Mouse (Mus musculus) stomach, embryonic 15.5 days (tissue): ENCODE data around the gene Paqr9. TPM values are rescaled to one million over a fixed set of nuclear protein-coding genes. Genes with fewer than 3 reads are reported as not detected.
"Not testable (repeated sequence)": the region's sequence is repeated elsewhere in the genome, so short reads cannot be mapped to it uniquely, and the experiment has no call there.

Source experiments
- ATAC-seq: fragments of 200-750 bp; cut with Nextera tagmentation; 2 replicates; pipeline ENCODE4 v1.8.0; 2017; ENCODE audit warnings: low read depth, moderate number of reproducible peaks, moderate TSS enrichment; ENCODE audit not compliant: insufficient read depth, low FRiP score
- H3K27ac ChIP-seq: fragments of 300-500 bp; sonication (generic); 2 replicates; pipeline ENCODE4 v1.5.1; 2015; ENCODE audit warnings: mild to moderate bottlenecking, inconsistent platforms
- H3K27me3 ChIP-seq: fragments of 300-500 bp; sonication (generic); replicated peaks from 2 replicates; pipeline ENCODE4 v1.6.1; 2015; ENCODE audit warnings: inconsistent platforms
- H3K36me3 ChIP-seq: fragments of 300-500 bp; sonication (generic); 2 replicates; pipeline ENCODE4 v1.6.1; 2015; ENCODE audit warnings: inconsistent platforms
- H3K4me1 ChIP-seq: fragments of 300-500 bp; sonication (generic); 2 replicates; pipeline ENCODE4 v1.6.1; 2015; ENCODE audit warnings: inconsistent platforms
- H3K4me2 ChIP-seq: fragments of 300-500 bp; sonication (generic); 2 replicates; pipeline ENCODE4 v1.6.1; 2015; ENCODE audit warnings: mild to moderate bottlenecking, inconsistent platforms
- H3K4me3 ChIP-seq: fragments of 300-500 bp; sonication (generic); replicated peaks from 2 replicates; pipeline ENCODE4 v1.5.1; 2015; ENCODE audit warnings: inconsistent platforms
- H3K9ac ChIP-seq: fragments of 300-500 bp; sonication (generic); 2 replicates; pipeline ENCODE4 v1.6.1; 2015; ENCODE audit warnings: inconsistent platforms
- H3K9me3 ChIP-seq: fragments of 300-500 bp; sonication (generic); 2 replicates; pipeline ENCODE4 v1.6.1; 2016; ENCODE audit warnings: inconsistent platforms
- WGBS: fragments of 180-500 bp; shearing (Covaris S2); methylation state at CpG from one replicate; pipeline ENCODE4 v1.1.7; 2015; 5-methylcytosine and 5-hydroxymethylcytosine counted together
- polyA plus RNA-seq: library from polyadenylated mRNA; unstranded; fragments of >200 nt; fragmentation: Nextera tagmentation; extraction: Ambion mirVana; gene quantifications from 2 replicates; pipeline ENCODE4 v1.2.1, GENCODE M21; 2015

Gene Paqr9
- 0.61 and 1.3 TPM in 2 replicates for polyA plus RNA-seq

DNA sequence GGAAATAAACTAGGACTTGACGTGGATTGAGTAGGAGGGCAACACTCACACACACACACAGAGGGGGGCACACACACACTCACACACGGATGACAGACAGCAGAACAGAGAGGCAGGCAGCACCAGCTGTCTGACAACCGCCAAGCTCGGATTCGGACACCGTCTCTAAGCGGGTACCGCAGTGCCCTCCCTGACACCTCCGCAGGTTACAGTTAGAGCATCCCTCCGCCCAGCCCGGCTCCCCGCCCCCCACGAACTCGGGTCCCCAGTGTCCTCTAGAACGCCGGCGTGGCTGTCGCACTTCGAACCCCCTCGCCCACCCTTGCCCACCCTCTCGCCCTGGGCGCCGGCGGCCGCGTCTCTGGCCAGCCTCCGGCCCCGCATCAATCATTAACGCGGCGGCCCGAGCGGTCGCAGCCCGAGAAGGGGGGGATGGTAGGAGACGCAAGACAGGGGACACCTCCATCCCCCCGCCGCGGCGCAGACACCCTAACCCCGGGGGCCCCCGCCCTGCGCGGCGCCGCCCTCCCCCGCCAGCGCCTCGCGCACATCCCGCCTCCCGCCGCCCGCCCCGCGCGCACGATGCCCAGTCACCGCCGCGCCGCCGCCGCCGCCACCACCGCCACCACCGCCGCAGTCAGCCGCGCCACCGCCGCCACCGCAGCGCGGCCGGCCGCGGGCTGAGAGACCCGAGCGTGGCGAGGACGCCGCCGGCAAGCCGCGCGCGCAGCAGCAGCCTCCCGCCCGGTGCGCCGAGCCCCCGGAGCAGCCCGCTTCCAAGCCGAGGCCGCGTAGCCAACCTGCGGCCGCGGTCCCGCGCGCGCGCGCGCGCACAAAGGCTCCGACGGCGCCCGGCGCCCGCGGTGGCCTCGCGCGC, at the start of gene Paqr9:
TSS of gene Paqr9 (plus strand) at position 599 of the 877 bp plus-strand sequence.
- peaks cover 12% of the 10 kb centered on the region for H3K4me1 ChIP-seq
- no peak within 1 kb of the TSS for H3K9ac ChIP-seq
- WGBS, result 1% methylated on average over 56 of the region's 118 CpGs
- H3K27ac ChIP-seq, result no peak within 1 kb of the TSS
- H3K4me2 ChIP-seq, result peak within 1 kb of the TSS; percentile 98
- H3K9me3 ChIP-seq, result no peaks in the 10 kb centered on the region
- ATAC-seq, result peak; percentile 66; the same call in 1 of the 2 replicates
- H3K27me3 ChIP-seq, result peaks cover 64% of the 10 kb centered on the region
- no peaks in the 10 kb centered on the region for H3K36me3 ChIP-seq
- peak within 1 kb of the TSS; percentile 57 for H3K4me3 ChIP-seq

DNA sequence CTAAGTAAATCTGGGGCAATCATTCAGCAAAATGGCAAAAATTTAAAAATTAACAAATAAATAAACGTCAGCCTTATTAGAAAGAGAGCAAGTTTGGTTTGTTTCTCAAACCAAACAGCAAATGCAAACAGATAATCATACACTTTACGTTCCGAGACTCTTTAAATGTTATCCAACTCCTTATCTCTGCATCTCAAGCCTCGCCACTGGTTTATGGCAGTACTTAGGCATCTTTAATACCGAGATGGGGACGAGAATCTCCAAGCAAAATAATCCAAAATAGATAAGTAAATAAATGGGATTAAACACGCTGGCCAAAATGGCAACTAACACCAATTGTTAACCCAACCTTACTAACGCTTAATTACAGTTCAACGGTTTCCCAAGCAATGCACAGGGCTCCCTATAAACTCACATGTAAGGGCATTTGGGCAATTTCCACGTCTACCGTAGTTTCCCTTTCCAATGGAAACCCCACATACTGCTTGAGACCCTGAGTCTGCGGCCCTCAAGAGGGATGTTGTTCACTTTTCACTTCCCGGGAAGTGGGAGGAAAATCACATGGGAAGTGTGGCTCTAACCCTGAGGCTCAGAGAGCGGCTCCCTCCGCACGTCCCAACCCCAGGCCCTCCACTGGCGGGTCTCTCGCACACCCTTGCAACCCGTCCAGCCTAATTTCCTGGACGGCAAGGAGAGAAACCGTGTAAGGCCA, 48.6 kb upstream of the Paqr9 start:
- H3K9me3 ChIP-seq, result no peaks in the 10 kb centered on the region
- 3% methylated on average over 21 of the region's 21 CpGs for WGBS

DNA sequence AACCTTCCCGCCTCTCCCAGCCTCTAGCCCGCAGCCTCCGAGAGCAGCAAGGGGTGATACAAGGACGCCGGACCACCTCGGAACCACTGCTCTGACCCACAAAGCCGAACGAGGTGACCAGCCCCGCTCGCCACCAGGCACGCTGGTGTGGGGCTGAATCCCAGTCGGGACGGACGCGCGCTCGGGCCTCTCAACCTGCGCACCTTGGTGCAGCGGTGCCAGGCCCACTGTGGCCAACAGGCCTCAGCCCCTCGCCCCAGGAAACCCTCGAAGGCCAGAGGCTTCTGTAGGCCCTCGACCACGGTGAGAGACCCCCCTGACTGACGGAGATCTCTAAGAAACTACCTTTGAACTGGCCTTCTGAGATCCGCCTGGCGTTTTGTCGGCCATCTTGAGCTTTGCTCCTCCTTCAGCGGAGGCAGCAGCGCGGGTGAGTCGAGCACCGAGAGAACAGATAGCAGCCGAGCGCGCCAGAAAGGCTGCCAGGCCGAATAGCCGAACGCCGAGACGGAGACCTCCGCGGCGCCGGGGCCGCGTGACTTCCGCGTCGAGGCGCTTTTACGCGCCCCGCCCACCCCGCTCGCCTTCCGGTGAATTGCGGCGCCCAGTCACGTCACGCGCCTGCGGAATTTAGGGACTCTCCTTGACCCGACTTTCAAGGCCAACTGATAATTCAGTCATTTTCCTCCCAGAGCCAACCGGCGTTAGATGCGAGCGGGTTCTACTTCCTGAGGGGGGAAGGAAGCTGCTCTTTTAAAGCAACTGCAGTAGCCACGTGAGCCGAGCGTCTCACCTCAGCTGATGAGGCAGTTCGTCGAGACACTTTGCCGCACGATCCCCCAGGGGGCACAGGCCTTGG, 47.8 kb upstream of the Paqr9 start, which contains the start of gene U2surp:
TSS of gene U2surp (minus strand) at position 525 of the 859 bp plus-strand sequence.
- H3K36me3 ChIP-seq, result no peaks in the 10 kb centered on the region
- H3K9ac ChIP-seq, result peak within 1 kb of the TSS; percentile 82
- peak within 1 kb of the TSS; percentile 97 for H3K4me3 ChIP-seq
- ATAC-seq, result peak; percentile 95
- peaks cover 11% of the 10 kb centered on the region for H3K4me1 ChIP-seq
- under 1% methylated on average over 74 of the region's 74 CpGs for WGBS
- H3K4me2 ChIP-seq, result peak within 1 kb of the TSS; percentile 87
- no peaks in the 10 kb centered on the region for H3K27me3 ChIP-seq
- H3K9me3 ChIP-seq, result no peaks in the 10 kb centered on the region
- H3K27ac ChIP-seq, result peak within 1 kb of the TSS; percentile 88

More for the DNA sequence above, 48.6 kb upstream of the Paqr9 start:
- H3K36me3 ChIP-seq, result no peaks in the 10 kb centered on the region
- H3K4me3 ChIP-seq, result peak overlapping the region; percentile 97
- H3K4me1 ChIP-seq, result peaks cover 11% of the 10 kb centered on the region
- H3K27me3 ChIP-seq, result no peaks in the 10 kb centered on the region
- 0 out of 2 replicates have a peak, but pooled peaks have one; percentile 1 for ATAC-seq
- peak overlapping the region; percentile 82 for H3K9ac ChIP-seq
- peak overlapping the region; percentile 86; the same call in 1 of the 2 replicates for H3K27ac ChIP-seq
- peak overlapping the region; percentile 78 for H3K4me2 ChIP-seq

DNA sequence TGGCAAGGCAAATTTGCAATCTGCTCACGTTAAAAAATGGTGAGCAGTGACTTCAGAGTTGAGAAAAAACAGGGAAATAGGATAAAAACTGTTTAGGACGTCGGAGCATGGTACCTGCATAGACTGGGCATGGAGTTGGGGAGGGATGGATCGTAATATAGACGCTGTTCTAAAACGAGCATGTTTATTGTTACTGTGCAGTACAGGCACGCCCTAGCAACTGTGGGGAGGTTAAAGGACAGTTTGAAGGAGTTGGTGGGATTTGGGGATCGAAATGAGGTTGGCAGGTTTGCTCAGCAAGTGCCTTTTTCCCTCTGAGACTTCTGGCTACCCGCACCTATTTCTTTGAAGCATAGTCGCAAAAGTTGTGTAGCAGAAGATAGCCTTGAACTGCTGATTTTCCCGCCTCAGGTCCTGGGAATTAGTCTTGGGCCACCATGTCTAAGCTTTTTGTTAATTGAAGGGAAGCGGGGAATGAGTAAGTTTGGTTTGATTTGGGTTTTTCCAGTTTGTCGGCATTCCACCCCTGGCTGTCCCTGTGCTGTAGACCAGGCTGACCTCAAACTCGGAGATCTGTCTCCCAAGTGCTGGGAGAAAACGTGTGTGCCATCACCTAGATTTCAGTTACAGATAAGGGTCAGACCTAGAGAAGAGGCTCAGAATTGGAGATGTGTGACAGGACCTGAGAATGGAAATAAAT, 47.0 kb upstream of the Paqr9 start:
- peak overlapping the region; percentile 32; the same call in 1 of the 2 replicates for H3K9ac ChIP-seq
- peak overlapping the region; percentile 87 for H3K4me2 ChIP-seq
- no peaks in the 10 kb centered on the region for H3K9me3 ChIP-seq
- 20% methylated on average over 15 of the region's 15 CpGs for WGBS
- peaks cover 11% of the 10 kb centered on the region for H3K4me1 ChIP-seq
- ATAC-seq, result peak; percentile 50; the same call in 1 of the 2 replicates
- no peaks in the 10 kb centered on the region for H3K27me3 ChIP-seq
- H3K27ac ChIP-seq, result peak overlapping the region; percentile 88
- H3K4me3 ChIP-seq, result peak overlapping the region; percentile 97
- H3K36me3 ChIP-seq, result no peaks in the 10 kb centered on the region

DNA sequence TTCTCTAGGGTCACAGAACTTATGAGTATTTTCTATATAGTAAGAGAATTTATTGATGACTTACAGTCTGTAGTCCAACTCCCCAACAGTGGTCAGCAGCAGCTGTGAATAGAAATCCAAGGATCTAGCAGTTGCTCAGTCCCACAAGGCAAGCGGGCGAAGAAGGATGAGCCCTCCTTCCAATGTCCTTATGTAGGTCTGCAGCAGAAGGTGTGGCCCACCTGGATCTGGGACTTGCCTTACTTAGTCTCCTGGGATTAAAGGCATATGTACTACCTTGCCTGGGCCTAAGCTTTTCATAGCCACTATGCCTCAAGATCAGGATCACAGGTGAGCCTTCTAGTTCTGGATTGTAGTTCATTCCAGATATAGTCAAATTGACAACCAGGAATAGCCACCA, 45.7 kb upstream of the Paqr9 start:
- H3K4me3 ChIP-seq, result no peak overlapping the region
- H3K36me3 ChIP-seq, result no peaks in the 10 kb centered on the region
- WGBS, result 97% methylated on average over 2 of the region's 2 CpGs
- H3K4me2 ChIP-seq, result no peak overlapping the region
- H3K27ac ChIP-seq, result peak overlapping the region; percentile 40; the same call in 1 of the 2 replicates
- H3K9me3 ChIP-seq, result no peaks in the 10 kb centered on the region
- ATAC-seq, result no peak
- peaks cover 11% of the 10 kb centered on the region for H3K4me1 ChIP-seq
- H3K27me3 ChIP-seq, result no peaks in the 10 kb centered on the region
- no peak overlapping the region for H3K9ac ChIP-seq

DNA sequence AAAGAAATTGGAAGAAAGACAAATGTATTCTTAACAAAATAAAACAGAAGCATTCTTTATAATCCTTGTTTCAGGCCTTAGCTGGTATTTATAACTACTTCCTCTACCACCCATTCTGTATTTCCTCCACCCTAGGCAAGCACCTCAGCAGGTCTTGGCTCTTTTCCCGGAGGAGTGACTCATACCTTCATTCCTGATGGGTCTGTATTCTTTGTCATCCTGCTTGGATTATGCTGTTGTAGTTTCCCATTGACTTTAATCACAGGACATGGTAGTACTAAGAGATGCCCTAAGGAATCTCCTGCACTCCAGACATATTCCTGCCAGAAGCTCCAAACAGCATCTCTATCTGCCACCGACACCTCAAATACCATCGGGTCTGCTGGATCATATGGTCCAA, 45.1 kb upstream of the Paqr9 start:
- 78% methylated on average over 3 of the region's 3 CpGs for WGBS
- not testable (repeated sequence) for H3K36me3 ChIP-seq, H3K27me3 ChIP-seq, H3K4me3 ChIP-seq, H3K4me2 ChIP-seq, H3K9me3 ChIP-seq, ATAC-seq, H3K9ac ChIP-seq, H3K27ac ChIP-seq
- peaks cover 11% of the 10 kb centered on the region for H3K4me1 ChIP-seq

- Histone ChIP-seq H3K9me3 (no peaks in the 10 kb centered on the region), H3K4me1 (no peaks in the 10 kb centered on the region), H3K27me3 (no peaks in the 10 kb centered on the region), H3K4me2 (no peak overlapping the region), H3K4me3 (no peak overlapping the region), H3K9ac (no peak overlapping the region), H3K36me3 (no peaks in the 10 kb centered on the region), H3K27ac (no peak overlapping the region)
- ATAC-seq, result no peak
- WGBS, result 75% methylated on average over 5 of the region's 5 CpGs
Measured at GRCm38 (mm10) chr9:95520563-95520962, 38.9 kb upstream of the Paqr9 start.

DNA sequence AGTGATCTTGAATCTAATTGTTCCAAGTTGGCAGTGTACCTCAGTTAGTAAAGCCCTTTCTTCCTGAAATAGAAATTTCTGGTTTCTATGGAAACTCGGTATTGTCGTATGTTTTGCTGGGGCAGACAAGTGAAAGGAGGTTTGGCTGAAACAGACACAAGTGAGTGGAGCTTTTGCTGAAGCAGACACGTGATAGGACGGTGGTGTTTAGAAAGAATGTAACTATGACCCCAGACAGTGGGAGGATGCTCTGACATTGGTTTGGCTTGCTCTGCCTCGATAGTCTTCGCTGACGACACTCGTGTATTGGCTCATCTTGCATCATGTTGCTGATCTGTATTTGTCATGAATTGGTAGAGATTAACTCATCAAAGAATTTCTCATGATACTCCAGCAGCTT, 38.4 kb upstream of the Paqr9 start:
- Histone ChIP-seq H3K4me3 (no peak overlapping the region), H3K9ac (no peak overlapping the region), H3K36me3 (no peaks in the 10 kb centered on the region), H3K27me3 (no peaks in the 10 kb centered on the region), H3K27ac (no peak overlapping the region), H3K4me1 (no peaks in the 10 kb centered on the region), H3K9me3 (no peaks in the 10 kb centered on the region), H3K4me2 (no peak overlapping the region)
- WGBS, result 85% methylated on average over 8 of the region's 8 CpGs
- ATAC-seq, result no peak

GRCm38 (mm10) chr9:95521566-95521965, 37.9 kb upstream of the Paqr9 start:
- Histone ChIP-seq H3K36me3 (no peaks in the 10 kb centered on the region), H3K4me3 (no peak overlapping the region), H3K27ac (no peak overlapping the region), H3K4me1 (no peaks in the 10 kb centered on the region), H3K9ac (no peak overlapping the region), H3K4me2 (peak overlapping the region; percentile 23; the same call in 1 of the 2 replicates), H3K9me3 (no peaks in the 10 kb centered on the region), H3K27me3 (no peaks in the 10 kb centered on the region)
- 37% methylated on average over 10 of the region's 10 CpGs for WGBS
- no peak for ATAC-seq

DNA sequence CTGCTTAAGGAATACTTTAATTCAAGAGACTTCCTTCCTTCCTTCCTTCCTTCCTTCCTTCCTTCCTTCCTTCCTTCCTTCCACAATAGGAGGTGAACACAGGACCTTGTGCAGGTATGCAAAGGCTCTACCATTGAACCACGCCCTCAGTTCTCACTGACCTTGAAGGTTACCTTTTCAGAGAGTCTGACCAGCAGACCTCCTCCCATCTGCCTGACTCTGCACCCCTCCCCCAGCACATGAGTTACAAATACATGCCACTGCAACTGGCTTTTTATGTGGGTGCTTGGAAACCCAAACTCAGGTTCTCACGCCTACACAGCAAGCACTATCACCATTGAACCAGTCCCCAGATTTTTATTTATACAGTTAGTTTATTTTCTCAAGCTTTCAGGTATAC, 36.9 kb upstream of the Paqr9 start:
- H3K9ac ChIP-seq, result no peak overlapping the region
- H3K27me3 ChIP-seq, result no peaks in the 10 kb centered on the region
- WGBS, result 74% methylated on average over 2 of the region's 2 CpGs

DNA sequence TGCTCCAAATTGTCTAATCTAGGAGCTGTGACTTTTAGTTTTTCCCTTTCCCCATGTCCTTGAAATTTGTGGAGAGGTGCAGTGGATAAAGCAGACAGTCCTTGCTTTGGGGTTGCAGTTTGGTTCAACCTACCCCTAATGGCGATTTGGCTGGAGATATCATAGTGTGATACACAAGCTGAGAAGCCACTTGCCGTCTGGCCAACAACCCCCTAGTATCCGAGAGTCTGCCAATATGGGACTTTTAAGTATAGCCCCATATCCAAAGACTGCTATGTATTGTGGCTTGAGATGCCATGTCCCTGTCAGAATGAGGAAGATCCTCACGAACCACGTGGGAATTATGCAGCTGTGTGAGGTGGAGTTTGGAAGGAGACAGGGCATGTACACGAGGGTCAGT, 34.1 kb upstream of the Paqr9 start:
- Histone ChIP-seq H3K9ac (no peak overlapping the region), H3K4me1 (no peaks in the 10 kb centered on the region), H3K4me2 (no peak overlapping the region), H3K27ac (no peak overlapping the region), H3K9me3 (no peaks in the 10 kb centered on the region), H3K27me3 (no peaks in the 10 kb centered on the region), H3K36me3 (no peaks in the 10 kb centered on the region), H3K4me3 (no peak overlapping the region)
- no peak for ATAC-seq
- WGBS, result 65% methylated on average over 6 of the region's 6 CpGs

More for the DNA sequence above, 36.9 kb upstream of the Paqr9 start:
- H3K4me2 ChIP-seq, result no peak overlapping the region
- H3K9me3 ChIP-seq, result no peaks in the 10 kb centered on the region
- no peak for ATAC-seq
- no peaks in the 10 kb centered on the region for H3K4me1 ChIP-seq
- H3K4me3 ChIP-seq, result no peak overlapping the region
- no peaks in the 10 kb centered on the region for H3K36me3 ChIP-seq
- H3K27ac ChIP-seq, result no peak overlapping the region
